Mouse (Mus musculus) limb, embryonic 14.5 days (tissue): ENCODE measurements around the gene Klhl26. TPM values are rescaled to one million over a fixed set of nuclear protein-coding genes. Genes with fewer than 3 reads are reported as not detected.

Source experiments
- ATAC-seq: fragments of 200-750 bp; cut with Nextera tagmentation; 2 replicates; pipeline ENCODE4 v1.8.0; 2017; ENCODE audit warnings: low read depth, moderate number of reproducible peaks, moderate TSS enrichment; ENCODE audit not compliant: low FRiP score
- DNase-seq: peaks from one replicate; pipeline ENCODE4 v3.0.0-alpha.2; 2015; ENCODE audit warnings: low spot score
- H3K27ac ChIP-seq: fragments of 300-500 bp; sonication (generic); replicated peaks from 2 replicates; pipeline ENCODE4 v1.5.1; 2014; ENCODE audit warnings: low read depth, mild to moderate bottlenecking, low read length, moderate library complexity, mixed read lengths
- H3K27me3 ChIP-seq: fragments of 300-500 bp; sonication (generic); 2 replicates; pipeline ENCODE4 v1.6.1; 2014; ENCODE audit warnings: low read length, mixed read lengths; ENCODE audit not compliant: control insufficient read depth, insufficient read depth
- H3K36me3 ChIP-seq: fragments of 300-500 bp; sonication (generic); 2 replicates; pipeline ENCODE4 v1.6.1; 2014; ENCODE audit warnings: mild to moderate bottlenecking, low read length, moderate library complexity, mixed read lengths; ENCODE audit not compliant: control insufficient read depth, insufficient read depth
- H3K4me1 ChIP-seq: fragments of 300-500 bp; sonication (generic); 2 replicates; pipeline ENCODE4 v1.6.1; 2014; ENCODE audit warnings: antibody characterized with exemption, low read length, mixed read lengths; ENCODE audit not compliant: control insufficient read depth, insufficient read depth
- H3K4me2 ChIP-seq: fragments of 300-500 bp; sonication (generic); replicated peaks from 2 replicates; pipeline ENCODE4 v1.6.1; 2014; ENCODE audit warnings: low read depth, mild to moderate bottlenecking, low read length, moderate library complexity; ENCODE audit not compliant: severe bottlenecking
- H3K4me3 ChIP-seq: fragments of 300-500 bp; sonication (generic); replicated peaks from 2 replicates; pipeline ENCODE4 v1.5.1; 2014; ENCODE audit warnings: low read length
- H3K9ac ChIP-seq: fragments of 300-500 bp; sonication (generic); 2 replicates; pipeline ENCODE4 v1.6.1; 2014; ENCODE audit warnings: mild to moderate bottlenecking, low read depth, low read length, moderate library complexity; ENCODE audit not compliant: severe bottlenecking
- H3K9me3 ChIP-seq: fragments of 300-500 bp; sonication (generic); 2 replicates; pipeline ENCODE4 v1.6.1; 2016; ENCODE audit warnings: low read length; ENCODE audit not compliant: control insufficient read depth
- POLR2A ChIP-seq: fragments of 200-500 bp; IDR thresholded peaks from 2 replicates; pipeline ENCODE4 v1.8.0; 2012; ENCODE audit warnings: inconsistent platforms, mild to moderate bottlenecking, moderate library complexity, borderline replicate concordance; ENCODE audit not compliant: insufficient read depth, insufficient read length; ENCODE audit errors: extremely low read depth
- WGBS: fragments of 180-500 bp; shearing (Covaris S2); extraction: QIAGEN DNeasy Blood & Tissue Kit; methylation state at CpG from one replicate; pipeline ENCODE4 v1.1.7; 2014; 5-methylcytosine and 5-hydroxymethylcytosine counted together
- polyA plus RNA-seq, 2 experiments: library from polyadenylated mRNA; depleted of rRNA in 1 of 2; stranded (reverse) in 1 of 2; unstranded in 1 of 2; fragments of >200 nt; fragmentation: Nextera tagmentation in 1 of 2; extraction: Ambion mirVana in 1 of 2; gene quantifications; 2 replicates each; pipeline versions ENCODE4 v1.2.1 to v1.2.3; 2012 to 2014

Klhl26 gene
- polyA plus RNA-seq, 2 experiments: 24.2 to 48.7 TPM

GRCm38 (mm10) chr8:70439055-70439847, 37.5 kb downstream of the Klhl26 start, which contains the start of gene Crtc1:
Crtc1 (minus strand) TSS chr8:70439579.
- under 1% methylated on average over 60 of the region's 70 CpGs for WGBS
- TF ChIP-seq POLR2A: peak; percentile 58; the same call in 1 of the 2 replicates

GRCm38 (mm10) chr8:70438423-70438822, 38.3 kb downstream of the Klhl26 start:
- H3K9me3 ChIP-seq: no peaks in the 10 kb centered on the region
- DNase-seq (no peak), ATAC-seq (no peak)
- peaks cover 9% of the 10 kb centered on the region; the same call in 1 of the 2 replicates for H3K4me1 ChIP-seq
- H3K27me3 ChIP-seq: no peaks in the 10 kb centered on the region
- WGBS: 90% methylated on average over 2 of the region's 2 CpGs
- TF ChIP-seq POLR2A: no peak
- no peak overlapping the region for H3K9ac ChIP-seq
- H3K4me3 ChIP-seq: peak overlapping the region; percentile 63
- no peaks in the 10 kb centered on the region for H3K36me3 ChIP-seq
- peak overlapping the region; percentile 62 for H3K4me2 ChIP-seq
- H3K27ac ChIP-seq: no peak overlapping the region

More at GRCm38 (mm10) chr8:70439055-70439847, 37.5 kb downstream of the Klhl26 start, which contains the start of gene Crtc1:
- H3K27me3 ChIP-seq: no peaks in the 10 kb centered on the region
- H3K27ac ChIP-seq: peak within 1 kb of the TSS; percentile 65
- H3K9me3 ChIP-seq: no peaks in the 10 kb centered on the region
- peak within 1 kb of the TSS; percentile 79 for H3K4me2 ChIP-seq
- H3K4me3 ChIP-seq: peak within 1 kb of the TSS; percentile 63
- peak; percentile 98 for ATAC-seq
- H3K9ac ChIP-seq: peak within 1 kb of the TSS; percentile 69
- DNase-seq: peak; percentile 93
- no peaks in the 10 kb centered on the region for H3K36me3 ChIP-seq
- H3K4me1 ChIP-seq: peaks cover 9% of the 10 kb centered on the region; the same call in 1 of the 2 replicates

DNA sequence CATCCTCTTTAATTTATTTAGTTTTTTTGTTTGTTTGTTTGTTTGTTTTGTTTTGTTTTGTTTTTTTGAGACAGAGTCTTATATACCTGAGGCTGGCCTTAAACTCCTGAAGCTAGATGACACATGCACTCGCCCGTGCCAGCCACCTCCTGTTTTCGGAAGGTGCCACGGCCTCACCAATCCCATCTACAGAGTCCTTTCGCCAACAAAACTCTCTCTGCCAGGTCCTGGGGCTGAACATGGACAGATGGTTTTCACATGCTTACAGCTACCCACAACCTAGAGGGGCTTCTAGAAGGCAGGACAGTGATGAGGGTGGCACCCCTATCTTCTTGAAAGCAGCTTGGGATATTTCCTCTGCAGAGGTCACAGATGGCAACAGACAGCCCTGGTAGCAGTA, 41.6 kb downstream of the Klhl26 start:
- WGBS: 96% methylated on average over 5 of the region's 5 CpGs

DNA sequence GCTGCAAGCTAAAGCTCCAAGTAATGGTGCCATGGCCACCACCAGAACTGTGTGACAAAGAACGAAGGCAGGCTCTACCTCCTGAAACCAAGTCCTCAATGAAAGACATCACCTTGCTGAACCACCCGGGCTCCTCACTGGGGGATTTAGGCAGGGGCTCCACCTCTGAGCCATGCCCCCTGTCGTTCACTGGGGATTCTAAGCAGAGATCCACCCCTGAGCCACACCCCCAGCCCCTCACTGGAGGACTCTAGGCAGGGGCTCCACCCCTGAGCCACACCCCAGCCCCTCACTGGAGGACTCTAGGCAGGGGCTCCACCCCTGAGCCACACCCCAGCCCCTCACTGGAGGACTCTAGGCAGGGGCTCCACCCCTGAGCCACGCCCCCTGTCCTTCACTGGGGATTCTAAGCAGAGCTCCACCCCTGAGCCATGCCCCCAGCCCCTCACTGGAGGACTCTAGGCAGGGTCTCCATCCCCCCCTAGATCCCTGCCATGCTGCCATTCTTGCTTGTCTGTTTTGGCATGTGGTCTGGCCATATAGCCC, 43.7 kb downstream of the Klhl26 start:
- no peak for DNase-seq
- Histone ChIP-seq H3K9me3 (no peaks in the 10 kb centered on the region), H3K4me3 (no peak overlapping the region), H3K4me2 (no peak overlapping the region), H3K4me1 (no peaks in the 10 kb centered on the region), H3K27ac (no peak overlapping the region), H3K36me3 (no peaks in the 10 kb centered on the region), H3K27me3 (no peaks in the 10 kb centered on the region), H3K9ac (no peak overlapping the region)
- TF ChIP-seq POLR2A: no peak
- ATAC-seq: no peak; the same call in 1 of the 2 replicates
- 43% methylated on average over 4 of the region's 4 CpGs for WGBS

More for the DNA sequence above, 41.6 kb downstream of the Klhl26 start:
- H3K27ac ChIP-seq: no peak overlapping the region
- TF ChIP-seq POLR2A: no peak
- peaks cover 9% of the 10 kb centered on the region; the same call in 1 of the 2 replicates for H3K4me1 ChIP-seq
- DNase-seq: no peak
- no peak overlapping the region for H3K9ac ChIP-seq
- no peaks in the 10 kb centered on the region for H3K9me3 ChIP-seq
- no peaks in the 10 kb centered on the region for H3K27me3 ChIP-seq
- no peaks in the 10 kb centered on the region for H3K36me3 ChIP-seq
- no peak overlapping the region for H3K4me2 ChIP-seq
- no peak overlapping the region for H3K4me3 ChIP-seq
- ATAC-seq: no peak

DNA sequence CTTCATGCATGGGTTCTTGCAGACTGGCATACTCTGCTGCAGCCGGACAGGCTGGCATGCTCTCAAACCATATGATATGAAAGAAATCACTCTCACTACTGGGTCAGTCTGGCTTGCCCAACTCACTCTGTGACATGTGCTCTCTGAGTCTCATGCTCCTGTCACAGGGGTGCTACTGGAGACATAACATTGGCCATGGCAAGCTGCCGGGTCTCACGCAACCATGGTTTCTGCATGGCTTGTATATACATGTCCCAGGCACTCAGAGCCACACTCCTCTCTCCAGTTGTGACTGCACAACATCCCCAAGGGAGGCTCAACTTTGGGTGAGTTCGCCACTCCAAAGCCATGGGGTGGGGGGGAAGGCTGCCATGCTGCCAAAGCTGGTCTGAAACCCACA, 45.6 kb downstream of the Klhl26 start:
- TF ChIP-seq POLR2A: no peak
- no peak for ATAC-seq
- H3K27me3 ChIP-seq: no peaks in the 10 kb centered on the region
- no peaks in the 10 kb centered on the region for H3K9me3 ChIP-seq
- DNase-seq: no peak
- H3K9ac ChIP-seq: no peak overlapping the region
- H3K4me3 ChIP-seq: no peak overlapping the region
- no peak overlapping the region for H3K27ac ChIP-seq
- no peaks in the 10 kb centered on the region for H3K36me3 ChIP-seq
- 91% methylated on average over 4 of the region's 4 CpGs for WGBS
- H3K4me2 ChIP-seq: no peak overlapping the region
- H3K4me1 ChIP-seq: no peaks in the 10 kb centered on the region
